Mouse (Mus musculus): ENCODE data around the gene Acsf3.

Acsf3 gene

DNA sequence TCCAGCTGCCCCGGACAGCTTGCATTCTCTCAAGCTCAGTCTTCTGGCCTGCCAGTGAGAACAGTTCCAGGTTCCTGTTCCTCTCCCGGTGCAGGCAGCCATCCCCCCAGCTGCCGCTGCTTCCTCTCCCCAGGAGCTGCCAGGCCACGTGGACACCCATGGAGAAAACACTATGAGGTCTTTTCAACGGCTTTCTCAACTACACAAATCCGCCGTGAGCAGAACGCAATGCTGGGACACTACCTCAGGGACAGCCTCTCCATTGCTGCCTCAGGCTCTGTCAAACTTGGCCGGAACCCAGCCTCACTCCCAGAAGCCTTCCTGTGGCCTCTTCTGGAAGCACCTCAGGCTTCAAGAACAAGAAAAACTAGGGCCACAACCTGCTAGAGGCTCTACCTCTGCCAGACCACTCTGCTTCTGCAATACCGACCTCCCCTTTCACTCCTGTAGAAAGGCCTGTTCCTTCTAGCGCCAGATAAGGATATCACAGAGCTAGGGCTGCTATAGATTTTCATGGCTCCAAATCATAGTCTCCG, 12.5 kb upstream of the Acsf3 start:
- DNase-seq: no peak

GRCm38 (mm10) chr8:122763267-122763738, 12.0 kb upstream of the Acsf3 start:
- no peak for DNase-seq

DNA sequence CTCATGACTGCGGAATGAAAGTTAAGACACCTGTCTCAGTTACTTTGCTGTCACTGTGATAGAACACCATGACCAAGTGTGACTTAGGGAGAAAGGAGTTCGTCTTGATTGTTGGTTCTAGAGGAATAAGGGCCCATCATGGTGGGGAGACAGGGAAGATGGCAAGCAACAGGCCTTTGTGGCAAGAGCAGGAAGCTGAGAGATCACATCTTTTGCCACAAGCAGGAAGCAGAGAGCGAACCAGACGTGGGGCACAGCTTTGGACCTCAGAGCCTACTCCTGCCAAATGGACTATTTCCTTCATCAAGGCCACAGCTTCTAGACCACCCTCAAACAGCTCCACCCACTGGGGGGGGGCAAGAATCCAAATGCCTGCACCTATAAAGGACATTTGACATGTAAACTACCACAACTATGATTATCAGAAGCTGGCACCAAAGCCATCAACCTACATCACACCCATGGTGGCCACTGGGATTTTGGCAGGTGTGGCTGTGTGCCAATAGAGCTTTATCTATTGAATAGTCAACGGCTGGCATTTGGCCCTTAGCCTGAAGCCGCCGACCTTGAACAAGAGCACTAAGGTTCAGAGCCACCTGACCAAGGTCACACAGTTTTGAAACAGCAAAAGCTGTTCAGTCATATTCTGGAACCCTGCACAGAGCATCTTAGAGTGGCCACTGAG, 10.4 kb upstream of the Acsf3 start:
- DNase-seq: no peak

GRCm38 (mm10) chr8:122766189-122766588, 9.1 kb upstream of the Acsf3 start:
- no peak for DNase-seq

DNA sequence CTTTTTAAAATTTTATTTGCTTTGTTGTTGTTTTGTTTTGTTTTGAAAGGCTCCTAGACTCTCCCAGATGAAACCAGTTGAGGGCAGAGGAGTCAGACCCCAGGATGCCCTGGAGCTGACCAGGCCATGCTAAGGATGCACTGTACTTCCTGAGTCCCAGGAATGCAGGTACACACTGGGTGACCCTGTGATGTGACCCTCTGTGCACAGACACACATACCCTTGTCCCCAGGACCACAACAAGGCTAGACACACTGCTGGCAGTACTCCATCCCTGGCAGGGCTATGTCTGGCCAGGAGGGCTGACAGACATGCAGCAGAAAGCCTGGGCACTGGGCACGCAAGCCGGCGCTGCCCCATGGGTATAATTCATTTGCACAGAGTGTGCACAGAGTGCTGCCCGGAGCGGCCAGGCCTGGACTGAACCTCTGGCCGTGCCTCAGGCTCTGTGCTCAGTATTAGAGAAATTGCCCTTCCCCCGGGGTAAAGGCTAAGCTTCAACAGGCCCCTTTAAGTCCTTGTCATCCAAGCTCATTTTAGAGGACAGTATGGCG, 8.6 kb upstream of the Acsf3 start:
- no peak for DNase-seq

GRCm38 (mm10) chr8:122767229-122767628, 8.1 kb upstream of the Acsf3 start:
- no peak for DNase-seq

GRCm38 (mm10) chr8:122769251-122770058, 5.8 kb upstream of the Acsf3 start:
- peak; percentile 78 for DNase-seq

- no peak for DNase-seq
Observed at GRCm38 (mm10) chr8:122772431-122773060, 2.7 kb upstream of the Acsf3 start.

DNA sequence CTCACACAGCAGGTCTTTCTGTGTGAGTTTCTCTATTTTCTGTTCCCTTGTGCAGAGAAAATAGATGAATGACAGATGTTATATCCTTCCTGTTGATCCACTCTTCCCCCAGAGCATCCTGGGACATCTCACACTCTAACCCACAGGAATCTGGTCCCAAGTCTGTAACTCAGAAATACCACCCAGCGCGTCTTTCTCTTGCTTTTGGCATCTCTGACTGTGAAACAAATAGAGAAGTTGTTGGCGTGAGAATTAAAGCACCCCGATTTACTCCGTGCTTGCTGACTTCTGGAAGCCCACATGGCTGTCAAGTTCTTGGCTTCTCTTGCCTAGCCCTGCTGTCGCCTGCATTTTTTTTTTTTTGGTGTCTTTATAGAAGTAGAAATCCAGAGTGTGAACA, 2.4 kb downstream of the Acsf3 start:
- no peak for DNase-seq

DNA sequence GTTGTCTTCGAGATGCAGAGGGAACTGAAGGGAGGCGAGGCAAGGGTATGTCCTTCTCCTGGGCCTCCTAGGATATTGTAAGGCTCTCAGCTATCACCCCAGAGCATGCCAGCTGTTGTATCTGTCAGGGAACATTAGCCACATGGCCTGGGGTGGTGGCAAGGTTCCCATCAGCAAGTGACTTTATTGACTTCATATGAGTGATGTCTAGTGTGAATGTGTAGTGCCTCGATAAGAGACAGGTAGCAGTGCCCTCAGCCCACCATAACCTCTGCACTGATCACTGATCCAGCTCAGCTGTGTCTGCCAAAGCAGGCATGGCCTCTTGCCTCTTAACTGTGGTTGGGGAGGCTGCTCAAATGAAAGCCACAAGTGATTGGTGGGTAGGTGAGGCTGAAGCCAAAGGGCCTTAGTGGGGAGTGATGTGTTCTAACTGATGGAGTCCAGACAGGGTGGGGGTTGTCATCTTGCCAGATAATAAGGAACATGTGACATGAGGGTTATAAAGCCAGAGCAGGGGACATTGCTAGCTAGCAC, 3.5 kb downstream of the Acsf3 start:
- DNase-seq: no peak

DNA sequence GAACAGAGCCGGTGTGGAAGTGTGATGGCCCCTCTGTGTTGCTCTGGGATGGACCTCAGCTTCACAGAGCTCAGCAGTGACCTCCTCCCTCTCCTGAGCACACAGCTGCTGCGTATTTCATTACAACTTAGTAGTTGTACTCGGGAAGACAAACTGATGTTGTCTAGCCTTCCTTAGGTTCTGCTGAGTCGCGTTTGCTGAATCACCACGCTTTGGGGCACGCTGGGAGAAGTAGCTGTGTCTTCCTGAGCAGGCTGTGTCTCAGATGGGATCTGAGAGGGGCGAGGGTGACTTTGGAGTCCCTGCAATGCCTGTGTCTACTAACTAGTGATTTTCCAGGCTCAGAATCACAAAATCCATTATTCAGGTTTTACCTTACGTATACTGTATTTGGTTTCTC, 4.0 kb downstream of the Acsf3 start:
- no peak for DNase-seq

- DNase-seq: no peak
Observed at GRCm38 (mm10) chr8:122784756-122785155, 9.5 kb downstream of the Acsf3 start.

DNA sequence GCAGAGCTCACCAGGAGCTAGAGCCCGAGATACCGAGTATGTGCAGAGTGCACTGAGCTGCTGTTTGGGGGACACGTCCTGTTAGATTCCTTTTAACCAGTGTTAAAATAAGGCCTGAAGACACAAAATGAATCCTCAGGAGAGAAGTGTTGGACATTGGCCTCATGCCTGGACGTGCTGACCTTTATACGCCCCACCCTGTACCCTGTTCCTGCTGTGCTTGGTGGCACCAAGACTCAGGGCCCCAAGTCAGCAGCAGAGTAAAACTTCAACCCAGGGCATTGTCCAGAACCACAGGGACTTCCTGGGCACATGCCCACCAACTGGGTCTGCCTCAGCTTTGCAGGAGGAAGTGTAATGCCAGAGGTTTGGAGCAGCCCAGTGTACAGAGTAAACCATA, 14.5 kb downstream of the Acsf3 start:
- DNase-seq: no peak

GRCm38 (mm10) chr8:122793375-122794174, 18.3 kb downstream of the Acsf3 start:
- no peak for DNase-seq

- DNase-seq: no peak
Observed at GRCm38 (mm10) chr8:122794175-122794454, 18.8 kb downstream of the Acsf3 start.

DNA sequence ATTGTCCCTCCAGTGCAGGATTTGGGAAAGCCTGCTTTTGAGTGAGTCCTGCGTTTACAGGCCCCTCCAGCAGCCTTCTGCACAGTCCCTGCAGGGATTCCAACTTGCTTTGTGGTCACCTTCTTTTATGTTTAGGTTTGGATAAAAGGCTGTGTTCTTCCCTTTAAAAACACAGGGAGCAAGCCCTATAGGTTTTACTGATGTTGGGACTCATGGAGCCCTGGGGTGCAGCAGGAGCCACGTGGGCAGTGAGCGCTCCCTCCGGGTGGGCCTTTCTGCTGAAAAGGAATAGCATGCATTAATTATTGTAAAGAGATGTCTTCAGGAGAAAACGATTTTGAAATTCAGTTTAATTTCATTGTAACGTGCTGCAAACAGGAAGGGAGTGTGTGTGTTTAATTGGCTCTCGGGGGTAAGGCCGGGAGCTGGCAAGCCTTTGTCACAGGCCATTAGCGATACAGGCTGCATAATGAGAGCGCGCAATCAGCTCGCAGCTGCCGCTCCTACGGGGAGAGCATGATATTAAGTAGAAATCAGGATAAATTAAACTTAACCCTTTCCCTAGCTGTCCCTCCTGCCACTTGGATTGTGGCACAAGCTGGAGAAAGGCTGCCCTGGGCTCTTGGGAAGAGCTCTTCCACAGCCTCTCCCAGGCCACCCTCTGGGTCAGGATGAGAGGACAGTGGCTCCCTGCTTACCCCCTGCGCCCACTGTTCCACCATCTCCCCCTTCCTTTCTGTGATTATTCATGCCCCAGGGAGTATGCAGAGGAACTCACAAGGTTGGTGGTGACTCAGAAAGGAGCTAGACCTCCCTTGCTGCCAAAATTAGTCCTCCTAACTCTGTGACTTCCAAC, 28.8 kb downstream of the Acsf3 start:
- DNase-seq: peak; percentile 29

GRCm38 (mm10) chr8:122805349-122805748, 30.1 kb downstream of the Acsf3 start:
- DNase-seq: peak; percentile 29

DNA sequence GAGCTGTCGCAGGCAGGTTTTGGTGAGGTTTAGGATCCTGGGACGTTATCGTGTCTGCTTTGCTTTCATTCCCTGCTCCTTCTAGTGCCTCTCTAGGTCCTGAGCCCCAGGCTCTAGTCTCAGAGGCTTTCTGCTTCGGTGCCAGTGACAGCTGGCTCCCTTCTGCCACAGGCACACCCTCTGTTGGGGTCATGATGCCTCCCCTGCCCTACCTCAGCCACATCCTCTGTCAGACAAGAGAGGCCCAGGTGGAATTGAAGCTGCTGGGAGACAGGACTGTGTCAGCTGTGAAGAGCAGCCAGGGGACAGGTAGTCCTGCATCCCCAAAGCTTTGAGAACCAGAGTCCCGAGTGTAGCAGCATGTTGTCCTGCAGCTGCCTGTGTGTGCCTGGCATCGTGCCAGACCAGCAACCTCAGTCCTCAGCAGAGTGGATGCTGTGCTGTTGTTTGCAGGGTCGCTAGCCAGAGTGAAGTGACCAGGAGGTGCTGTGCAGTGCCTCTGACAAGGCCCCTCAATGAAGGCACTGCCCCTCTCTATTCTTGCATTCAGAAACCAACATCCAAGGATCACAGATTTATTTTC, 31.8 kb downstream of the Acsf3 start:
- no peak for DNase-seq

- no peak for DNase-seq
Observed at GRCm38 (mm10) chr8:122807907-122808306, 32.6 kb downstream of the Acsf3 start.

DNA sequence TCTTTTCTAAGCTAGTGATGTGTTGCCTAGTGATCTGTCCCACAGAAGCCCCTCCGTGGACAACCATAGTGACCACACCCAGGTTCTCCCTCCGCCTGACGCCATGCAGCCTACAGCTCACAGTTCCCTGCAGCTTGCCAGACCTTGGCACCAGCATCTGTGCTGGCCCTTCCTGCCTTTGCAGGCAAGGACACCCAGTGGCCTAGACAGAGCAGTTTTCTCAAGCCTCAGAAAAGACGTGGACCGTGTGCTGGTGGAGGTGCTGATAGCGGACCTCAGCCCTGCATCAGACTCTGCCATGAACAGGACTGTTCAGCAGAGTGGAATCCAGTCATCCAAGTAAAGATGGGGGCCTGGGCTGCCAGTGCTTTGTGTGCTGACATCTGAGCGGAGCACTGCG, 35.1 kb downstream of the Acsf3 start:
- DNase-seq: no peak

Measured in right cerebral cortex, adult 18-20 months (tissue).